Mouse (Mus musculus) testis, adult 2 months (tissue): ENCODE measurements around the gene Itpr1.

ENCODE experiments used
- CTCF ChIP-seq: fragments of 200-500 bp; IDR thresholded peaks from 2 replicates; pipeline ENCODE4 v1.5.1; 2012; ENCODE audit warnings: low read depth, mild to moderate bottlenecking, inconsistent platforms, low read length, moderate library complexity; ENCODE audit not compliant: control insufficient read depth, insufficient read depth, insufficient replicate concordance
- POLR2A ChIP-seq: fragments of 200-500 bp; IDR thresholded peaks from 2 replicates; pipeline ENCODE4 v1.6.1; 2012; ENCODE audit warnings: low read depth, mild to moderate bottlenecking, inconsistent platforms, low read length, moderate library complexity; ENCODE audit not compliant: control insufficient read depth

DNA sequence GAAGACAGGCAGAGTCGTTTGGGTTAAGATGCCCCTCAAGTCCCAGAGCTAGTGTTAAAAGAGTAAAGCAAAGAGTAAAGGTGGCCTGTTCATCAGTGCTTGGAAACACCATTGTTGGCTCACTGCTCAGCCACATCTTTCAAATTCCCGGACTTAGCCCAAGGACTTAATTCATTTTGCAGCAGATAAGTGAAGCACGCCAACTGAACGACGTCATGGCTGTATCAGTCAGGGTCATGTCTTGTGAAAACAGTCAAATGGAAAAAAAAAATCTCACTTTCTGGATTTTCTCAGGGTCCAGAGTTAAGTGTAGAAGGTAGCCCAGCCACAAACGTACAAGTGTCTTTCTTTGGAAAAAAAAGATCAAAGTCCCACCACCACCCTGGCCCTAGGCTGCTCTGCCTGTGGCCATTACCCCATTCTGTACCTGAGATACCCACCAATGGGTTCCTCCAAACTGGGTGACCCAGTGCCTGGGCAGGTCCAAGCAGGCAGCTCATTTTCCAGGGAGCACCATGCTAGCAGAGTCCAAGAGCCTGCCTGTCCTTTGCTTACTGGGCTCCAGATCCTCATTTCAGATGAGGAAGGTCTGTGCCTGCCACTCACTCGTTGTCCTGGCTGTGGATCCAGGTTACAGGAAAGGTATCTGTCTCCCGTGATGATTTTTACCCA is 251.5 kb downstream of the Itpr1 start:
- no peak for TF ChIP-seq POLR2A
- no peak for TF ChIP-seq CTCF
